Mouse (Mus musculus): ENCODE results near the gene Xrra1.
"Not testable (repeated sequence)": the region's sequence is repeated elsewhere in the genome, so short reads cannot be mapped to it uniquely, and the experiment has no call there.

DNA sequence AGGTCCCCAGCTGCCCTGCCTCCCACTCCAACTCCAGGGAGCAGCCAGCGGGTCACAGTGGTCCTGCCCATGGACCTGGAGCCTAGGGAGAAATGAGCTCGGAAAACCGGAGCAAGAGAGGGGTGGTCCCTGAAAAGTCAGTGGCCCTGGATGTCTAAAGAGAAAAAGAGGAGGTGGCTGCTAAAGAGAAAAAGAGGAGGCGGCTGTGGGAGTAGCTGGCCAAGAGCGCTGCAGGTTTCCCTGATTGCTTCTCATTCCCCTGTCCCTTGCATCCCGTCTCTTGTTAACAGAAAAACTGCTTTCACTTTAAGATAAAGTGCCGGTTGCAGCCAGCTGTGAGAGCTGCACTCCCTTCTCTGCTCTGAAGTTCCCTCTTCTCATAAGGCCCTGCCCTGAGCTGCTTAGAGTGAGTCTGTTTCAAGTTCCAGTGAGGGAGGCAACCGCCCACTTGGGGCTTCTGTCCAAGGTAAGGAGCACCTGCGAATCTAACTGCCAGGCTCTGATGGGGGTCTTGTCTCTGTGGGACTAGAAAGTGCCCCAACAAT lies 40.7 kb upstream of the Xrra1 start:
- TF ChIP-seq EP300 (IDR thresholded peaks at IDR 0.05; ENCODE audit: low read depth in 1 of 2, low read length in 2 of 2); MXI1 (IDR thresholded peaks at IDR 0.05; ENCODE audit: low read depth, low read length); TBP (IDR thresholded peaks at IDR 0.05; ENCODE audit: low read depth, low read length); E2F4 (IDR thresholded peaks at IDR 0.05; ENCODE audit: borderline replicate concordance, low read depth, low read length); ZNF384 (IDR thresholded peaks at IDR 0.05; ENCODE audit: low read depth, low read length); GABPA (IDR thresholded peaks at IDR 0.05; ENCODE audit: low read depth, low read length); CTCF (IDR thresholded peaks at IDR 0.05 in 2 of 3, conservative IDR thresholded peaks at IDR 0.05 in 1 of 3; ENCODE audit: control insufficient read depth in 1 of 3, insufficient read depth in 1 of 3, low read depth in 2 of 3, low read length in 3 of 3, poor library complexity in 1 of 3, severe bottlenecking in 1 of 3); MAX (IDR thresholded peaks at IDR 0.05; ENCODE audit: low read length); POLR2A (IDR thresholded peaks at IDR 0.05; ENCODE audit: control insufficient read depth in 1 of 2, insufficient read depth in 1 of 2, low read depth in 1 of 2, low read length in 2 of 2, poor library complexity in 1 of 2): not testable (repeated sequence)

Data from MEL (cell line).